Mouse (Mus musculus) liver, adult 2 months (tissue): ENCODE measurements around the gene Pgbd1. TPM values are rescaled to one million over a fixed set of nuclear protein-coding genes. Genes with fewer than 3 reads are reported as not detected.
A peak's percentile ranks its signal among the peaks of the same experiment; 100 is the strongest.
"Not testable (repeated sequence)": the region's sequence is repeated elsewhere in the genome, so short reads cannot be mapped to it uniquely, and the experiment has no call there.

Source experiments
- DNase-seq: peaks from one replicate; pipeline ENCODE4 v3.0.0-alpha.2; 2011; ENCODE audit warnings: low read depth, low spot score; ENCODE audit errors: extremely low read depth
- H3K27ac ChIP-seq: fragments of 200-500 bp; replicated peaks from 2 replicates; pipeline ENCODE4 v1.5.1; 2012; ENCODE audit warnings: low read depth, mild to moderate bottlenecking, control low read depth, inconsistent platforms, low read length; ENCODE audit not compliant: insufficient read depth
- H3K27me3 ChIP-seq: fragments of 200-500 bp; 2 replicates; pipeline ENCODE4 v1.6.1; 2012; ENCODE audit warnings: mild to moderate bottlenecking, moderate library complexity, low read length, inconsistent platforms; ENCODE audit not compliant: control insufficient read depth, insufficient read depth
- H3K36me3 ChIP-seq: fragments of 200-500 bp; 2 replicates; pipeline ENCODE4 v1.6.1; 2012; ENCODE audit warnings: low read length, inconsistent platforms; ENCODE audit not compliant: control insufficient read depth, insufficient read depth
- H3K4me1 ChIP-seq: fragments of 200-500 bp; 2 replicates; pipeline ENCODE4 v1.6.1; 2011; ENCODE audit warnings: low read length; ENCODE audit not compliant: control insufficient read depth, insufficient read depth
- H3K4me3 ChIP-seq: fragments of 200-500 bp; 2 replicates; pipeline ENCODE4 v1.5.1; 2011; ENCODE audit warnings: low read depth, mild to moderate bottlenecking, control low read depth, low read length, moderate library complexity; ENCODE audit not compliant: insufficient read depth
- H3K79me2 ChIP-seq: fragments of 200-500 bp; 2 replicates; pipeline ENCODE4 v1.6.1; 2012; ENCODE audit warnings: inconsistent platforms, mild to moderate bottlenecking, low read length, moderate library complexity; ENCODE audit not compliant: control insufficient read depth, insufficient read depth
- H3K9ac ChIP-seq: fragments of 200-500 bp; 2 replicates; pipeline ENCODE4 v1.6.1; 2012; ENCODE audit warnings: low read depth, mild to moderate bottlenecking, control low read depth, inconsistent platforms, low read length
- CTCF ChIP-seq: fragments of 200-500 bp; IDR thresholded peaks from 2 replicates; pipeline ENCODE4 v1.5.1; 2011; ENCODE audit warnings: low read depth, low read length, control low read depth
- POLR2A ChIP-seq: fragments of 200-500 bp; IDR thresholded peaks from 2 replicates; pipeline ENCODE4 v1.6.1; 2011; ENCODE audit warnings: low read length, control low read depth; ENCODE audit not compliant: insufficient read depth; ENCODE audit errors: extremely low read depth
- WGBS: fragments of 180-500 bp; shearing (Covaris S2); methylation state at CpG from one replicate; pipeline ENCODE4 v1.1.7; 2018; 5-methylcytosine and 5-hydroxymethylcytosine counted together
- polyA plus RNA-seq: library from polyadenylated mRNA; depleted of rRNA; stranded (reverse); fragments of >200 nt; gene quantifications from 2 replicates; pipeline ENCODE4 v1.2.3, GENCODE M21; 2012
- total RNA-seq: library from RNA; depleted of rRNA; stranded (reverse); fragments of >200 nt; gene quantifications from 2 replicates; pipeline ENCODE4 v1.2.3, GENCODE M21; 2014

Pgbd1 gene
- total and polyA plus RNA-seq, 2 experiments, result 0.20 to 0.83 TPM

DNA sequence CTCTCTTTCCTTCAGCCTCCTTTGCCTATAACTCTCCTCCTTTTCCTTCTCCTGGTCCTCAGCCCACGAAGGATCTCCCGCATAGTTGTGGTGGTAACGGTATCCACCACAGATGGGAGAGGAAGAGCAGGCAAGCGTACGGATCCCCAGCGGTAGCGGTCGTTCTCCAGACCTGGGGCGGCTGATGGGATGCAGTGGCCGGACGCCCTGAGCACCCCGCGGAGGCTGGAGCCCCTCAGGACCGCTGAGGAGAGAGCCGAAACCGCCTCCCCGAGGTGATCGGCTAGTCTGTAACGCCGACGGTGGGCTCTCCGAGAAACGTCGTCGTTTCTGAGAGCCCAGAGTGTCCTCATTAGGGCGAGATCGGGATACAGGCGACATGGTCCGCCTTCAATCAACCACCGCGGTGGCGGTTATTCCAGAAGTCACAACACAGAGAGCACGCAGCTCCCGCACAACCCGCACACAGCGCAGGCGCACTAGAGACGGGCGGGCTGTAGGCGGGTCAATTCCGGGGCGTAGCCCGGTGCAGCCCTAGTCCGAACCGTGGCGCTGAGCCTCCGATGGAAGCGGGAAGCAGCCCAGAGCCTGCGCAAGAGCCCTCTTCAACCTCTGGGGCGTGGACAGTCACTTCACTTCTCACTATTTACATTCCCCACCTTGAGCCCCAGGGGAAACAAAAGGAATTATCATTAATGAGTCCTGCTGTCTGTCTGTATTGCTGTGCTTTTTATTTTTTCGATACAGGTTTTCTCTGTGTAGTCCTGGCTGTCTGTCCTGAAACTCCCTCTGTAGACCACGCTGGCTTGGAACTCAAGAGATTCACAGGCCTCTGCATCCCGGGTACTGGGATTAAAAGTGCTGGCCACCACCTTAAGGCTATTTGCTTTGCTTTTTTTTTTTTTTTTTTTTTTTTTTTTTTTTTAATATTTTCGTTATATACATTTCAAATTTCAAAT, 27.5 kb upstream of the Pgbd1 start, which contains the start of gene Nkapl:
TSS of gene Nkapl (minus strand) at position 449 of the 959 bp plus-strand sequence.
- TF ChIP-seq CTCF (no peak), POLR2A (peak; percentile 73)
- peak within 1 kb of the TSS; percentile 80 for H3K4me3 ChIP-seq
- peak within 1 kb of the TSS; percentile 84 for H3K9ac ChIP-seq
- H3K27me3 ChIP-seq, result no peaks in the 10 kb centered on the region
- no peaks in the 10 kb centered on the region for H3K36me3 ChIP-seq
- 0 out of 2 replicates have a peak, but pooled peaks cover 3% of the 10 kb centered on the region for H3K4me1 ChIP-seq
- DNase-seq, result peak; percentile 78
- no peak within 1 kb of the TSS for H3K27ac ChIP-seq
- no peaks in the 10 kb centered on the region for H3K79me2 ChIP-seq
- WGBS, result under 1% methylated on average over 54 of the region's 54 CpGs

GRCm38 (mm10) chr13:21467336-21467735, 26.5 kb upstream of the Pgbd1 start:
- WGBS, result 90% methylated on average over 10 of the region's 10 CpGs
- TF ChIP-seq POLR2A (no peak), CTCF (no peak)
- Histone ChIP-seq H3K27me3 (no peaks in the 10 kb centered on the region), H3K4me1 (0 out of 2 replicates have a peak, but pooled peaks cover 3% of the 10 kb centered on the region), H3K9ac (no peak overlapping the region), H3K36me3 (no peaks in the 10 kb centered on the region), H3K79me2 (no peaks in the 10 kb centered on the region), H3K4me3 (no peak overlapping the region), H3K27ac (no peak overlapping the region)
- no peak for DNase-seq

DNA sequence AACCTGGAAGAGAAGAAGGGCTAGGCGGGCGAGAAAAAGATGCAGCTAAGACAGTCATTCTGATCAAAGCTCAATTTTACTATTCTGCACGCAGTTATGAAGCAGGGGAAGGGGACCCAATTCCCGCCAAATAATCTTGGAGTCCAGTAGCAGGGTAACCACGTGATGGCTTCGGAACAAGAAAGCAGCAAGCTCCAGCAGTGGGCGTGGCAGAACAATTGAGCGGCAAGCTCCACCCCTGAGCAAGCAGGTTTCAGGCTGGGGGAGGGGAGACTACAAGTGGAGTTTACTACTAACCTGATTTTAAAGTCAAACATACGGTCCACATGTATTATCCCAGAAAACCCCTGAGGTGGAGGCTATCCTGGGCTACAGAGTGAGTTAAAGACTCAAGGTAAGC, 21.7 kb upstream of the Pgbd1 start:
- 64% methylated on average over 9 of the region's 9 CpGs for WGBS
- H3K27ac ChIP-seq, H3K79me2 ChIP-seq, H3K27me3 ChIP-seq, H3K4me3 ChIP-seq, DNase-seq, H3K9ac ChIP-seq, H3K4me1 ChIP-seq, H3K36me3 ChIP-seq: not testable (repeated sequence)

DNA sequence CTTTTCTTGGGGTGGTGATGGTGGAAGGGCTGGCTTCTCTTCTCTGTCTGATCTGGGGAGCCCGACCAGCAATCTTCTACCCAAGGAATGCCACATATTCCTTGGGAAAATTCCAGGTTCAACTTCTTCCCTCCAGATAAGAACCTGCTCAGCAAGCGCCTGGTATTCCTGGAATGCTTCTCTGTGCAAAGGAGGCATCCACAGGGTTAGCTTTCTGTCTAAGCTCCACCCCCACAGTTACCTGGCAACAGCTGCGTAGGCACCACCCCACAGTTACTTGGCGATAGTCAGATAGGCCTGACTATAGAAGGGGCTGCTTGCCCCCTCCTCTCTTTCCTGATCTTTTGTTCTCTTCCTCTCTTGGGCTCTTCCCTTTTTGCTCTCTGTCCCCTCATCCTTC, 15.5 kb upstream of the Pgbd1 start:
- no peak for DNase-seq
- Histone ChIP-seq H3K27ac (no peak overlapping the region), H3K4me3 (no peak overlapping the region), H3K4me1 (peaks cover 3% of the 10 kb centered on the region; the same call in 1 of the 2 replicates), H3K79me2 (peaks cover 15% of the 10 kb centered on the region; the same call in 1 of the 2 replicates), H3K36me3 (peaks cover 5% of the 10 kb centered on the region), H3K9ac (no peak overlapping the region), H3K27me3 (no peaks in the 10 kb centered on the region)
- WGBS, result 66% methylated on average over 4 of the region's 4 CpGs
- TF ChIP-seq CTCF (no peak), POLR2A (no peak)

- H3K4me3 ChIP-seq, result no peak overlapping the region; the same call in 1 of the 2 replicates
- peaks cover 8% of the 10 kb centered on the region for H3K4me1 ChIP-seq
- DNase-seq, result no peak
- peaks cover 8% of the 10 kb centered on the region for H3K36me3 ChIP-seq
- no peak overlapping the region for H3K9ac ChIP-seq
- H3K79me2 ChIP-seq, result peaks cover 16% of the 10 kb centered on the region; the same call in 1 of the 2 replicates
- no peaks in the 10 kb centered on the region for H3K27me3 ChIP-seq
- TF ChIP-seq POLR2A, result no peak
- no peak for TF ChIP-seq CTCF
- H3K27ac ChIP-seq, result no peak overlapping the region
- 30% methylated on average over 3 of the region's 3 CpGs for WGBS
These were observed 13.3 kb upstream of the Pgbd1 start for GRCm38 (mm10) chr13:21454133-21454532.

DNA sequence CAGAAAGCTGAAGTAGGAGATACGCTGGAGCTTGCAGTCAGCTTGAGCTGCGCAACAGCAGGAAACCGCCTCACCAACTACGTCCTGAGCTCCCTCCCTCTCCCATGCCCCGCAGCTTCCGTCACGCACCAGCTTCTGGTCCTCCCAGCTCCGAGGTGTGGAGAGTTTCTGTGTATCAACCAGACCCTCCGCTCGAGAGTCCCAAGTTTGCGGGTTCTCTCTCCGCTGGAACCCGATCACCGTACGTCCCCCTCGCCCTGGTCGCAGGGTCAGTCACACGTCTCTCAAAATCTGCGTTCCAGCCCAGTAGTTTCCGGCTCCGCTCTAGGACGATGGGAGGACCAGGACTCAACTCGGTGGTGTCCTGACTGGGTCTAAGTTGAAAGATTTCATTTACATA, 12.6 kb upstream of the Pgbd1 start, which contains the start of gene Zscan26:
TSS of gene Zscan26 (minus strand) at position 282 of the 400 bp plus-strand sequence.
- H3K36me3 ChIP-seq, result peaks cover 10% of the 10 kb centered on the region
- H3K79me2 ChIP-seq, result peaks cover 16% of the 10 kb centered on the region; the same call in 1 of the 2 replicates
- H3K4me1 ChIP-seq, result peaks cover 15% of the 10 kb centered on the region
- DNase-seq, result peak; percentile 90
- peak; percentile 77 for TF ChIP-seq POLR2A
- no peak for TF ChIP-seq CTCF
- H3K4me3 ChIP-seq, result peak within 1 kb of the TSS; percentile 77
- peak within 1 kb of the TSS; percentile 80 for H3K9ac ChIP-seq
- H3K27ac ChIP-seq, result peak within 1 kb of the TSS; percentile 75
- WGBS, result under 1% methylated on average over 23 of the region's 23 CpGs
- no peaks in the 10 kb centered on the region for H3K27me3 ChIP-seq
